Comparison of ENCODE assay signal across 10 mouse cellular contexts in genomic region chr10:40476535-40477285, GRCm38 (mm10).
DNase-seq lines count a peak whose midpoint lies in the region; ATAC-seq lines count a peak whose summit lies in the region.
"Had no signal": no experiment of that assay in that cellular context is flagged by ENCODE, and none has a peak within 500 bp of the region (broad histone marks: within the 10 kb centered on the region; RNA-seq: fewer than 3 reads in every experiment).

No protein-coding gene starts in this region.

- H3K4me3 ChIP-seq in kidney, embryonic 16.5 days (ENCODE audit: low read length): no peak overlapping the region
- no peak overlapping the region for H3K4me3 ChIP-seq in liver, embryonic 12.5 days
- no peak overlapping the region for H3K4me3 ChIP-seq in midbrain, embryonic 15.5 days
- H3K4me3 ChIP-seq: embryonic facial prominence, embryonic 13.5 days; myocyte had no signal

- peaks cover 3% of the 10 kb centered on the region; the same call in 1 of the 2 replicates for H3K36me3 ChIP-seq in kidney, embryonic 16.5 days (ENCODE audit: insufficient read depth, low read length)
- H3K36me3 ChIP-seq in liver, embryonic 12.5 days: peaks cover 20% of the 10 kb centered on the region; the same call in 1 of the 2 replicates
- peaks cover 14% of the 10 kb centered on the region; the same call in 1 of the 2 replicates for H3K36me3 ChIP-seq in midbrain, embryonic 15.5 days (replicated peaks)

- H3K27ac ChIP-seq in kidney, embryonic 16.5 days (ENCODE audit: low read length): peak overlapping the region; percentile 6; the same call in 1 of the 2 replicates
- peak overlapping the region; percentile 54 for H3K27ac ChIP-seq in liver, embryonic 12.5 days
- no peak overlapping the region for H3K27ac ChIP-seq in midbrain, embryonic 15.5 days
- H3K27ac ChIP-seq: embryonic facial prominence, embryonic 13.5 days had no signal

- H3K9me3 ChIP-seq in kidney, embryonic 16.5 days (ENCODE audit: low read length): no peaks in the 10 kb centered on the region
- no peaks in the 10 kb centered on the region for H3K9me3 ChIP-seq in liver, embryonic 12.5 days (replicated peaks)
- no peaks in the 10 kb centered on the region for H3K9me3 ChIP-seq in midbrain, embryonic 15.5 days
- H3K9me3 ChIP-seq: embryonic facial prominence, embryonic 13.5 days had no signal

- H3K27me3 ChIP-seq in kidney, embryonic 16.5 days (ENCODE audit: insufficient read depth, low read length): no peaks in the 10 kb centered on the region
- no peaks in the 10 kb centered on the region for H3K27me3 ChIP-seq in liver, embryonic 12.5 days (replicated peaks)
- no peaks in the 10 kb centered on the region for H3K27me3 ChIP-seq in midbrain, embryonic 15.5 days (replicated peaks)
- H3K27me3 ChIP-seq: embryonic facial prominence, embryonic 13.5 days had no signal

- no peak overlapping the region for H3K4me2 ChIP-seq in kidney, embryonic 16.5 days (replicated peaks; ENCODE audit: low read depth, low read length)
- H3K4me2 ChIP-seq in liver, embryonic 12.5 days: no peak overlapping the region
- H3K4me2 ChIP-seq in midbrain, embryonic 15.5 days: no peak overlapping the region
- H3K4me2 ChIP-seq: embryonic facial prominence, embryonic 13.5 days had no signal

- no peak overlapping the region for H3K9ac ChIP-seq in kidney, embryonic 16.5 days (replicated peaks; ENCODE audit: low read length)
- no peak overlapping the region for H3K9ac ChIP-seq in liver, embryonic 12.5 days
- H3K9ac ChIP-seq in midbrain, embryonic 15.5 days: no peak overlapping the region
- H3K9ac ChIP-seq: embryonic facial prominence, embryonic 13.5 days had no signal

- H3K4me1 ChIP-seq in kidney, embryonic 16.5 days (ENCODE audit: insufficient read depth, low read length): peaks cover 5% of the 10 kb centered on the region; the same call in 1 of the 2 replicates
- H3K4me1 ChIP-seq in liver, embryonic 12.5 days: peaks cover 12% of the 10 kb centered on the region; the same call in 1 of the 2 replicates
- H3K4me1 ChIP-seq in midbrain, embryonic 15.5 days: no peaks in the 10 kb centered on the region
- H3K4me1 ChIP-seq: embryonic facial prominence, embryonic 13.5 days had no signal

- 73% methylated on average over 5 of the region's 5 CpGs for WGBS in kidney, embryonic 16.5 days
- 33% methylated on average over 5 of the region's 5 CpGs for WGBS in liver, embryonic 12.5 days (ENCODE audit: insufficient replicate concordance)
- WGBS in midbrain, embryonic 15.5 days: 84% methylated on average over 5 of the region's 5 CpGs

- ATAC-seq in kidney, embryonic 16.5 days (ENCODE audit: low FRiP score, low TSS enrichment): no peak
- ATAC-seq in liver, embryonic 12.5 days: 0 out of 2 replicates have a peak, but pooled peaks have one; percentile 37
- peak; percentile 94 for ATAC-seq in neutrophil, adult 5-6 weeks (ENCODE audit: extremely low read depth, insufficient number of reproducible peaks, low FRiP score, poor library complexity, severe bottlenecking)
- no peak for ATAC-seq in midbrain, embryonic 15.5 days (replicated peaks)

- DNase-seq in kidney, adult 11 months: no peak
- peak; percentile 44 for DNase-seq in T-cell, adult 2 months (ENCODE audit: low spot score)
- DNase-seq in layer of hippocampus, postnatal 36 days: no peak
- no peak for DNase-seq in gastrocnemius, adult 8-10 months (ENCODE audit: low spot score in 2 of 2)

Comparison
In these comparisons a context has a peak if more than half of its experiments do, and no peak if none do; other contexts are left out.
1. ATAC-seq: peak in liver, embryonic 12.5 days (single experiment) and neutrophil, adult 5-6 weeks (single experiment); none in kidney, embryonic 16.5 days (single experiment) and midbrain, embryonic 15.5 days (single experiment).